Mouse (Mus musculus) natural killer cell, adult 2 months (primary cell): ENCODE data around the gene Hmgb2.

ENCODE experiments used
- DNase-seq, 2 experiments: peaks; one replicate each; pipeline ENCODE4 v3.0.0; 2022; ENCODE audit warnings: low spot score in 2 of 2

Gene Hmgb2

DNA sequence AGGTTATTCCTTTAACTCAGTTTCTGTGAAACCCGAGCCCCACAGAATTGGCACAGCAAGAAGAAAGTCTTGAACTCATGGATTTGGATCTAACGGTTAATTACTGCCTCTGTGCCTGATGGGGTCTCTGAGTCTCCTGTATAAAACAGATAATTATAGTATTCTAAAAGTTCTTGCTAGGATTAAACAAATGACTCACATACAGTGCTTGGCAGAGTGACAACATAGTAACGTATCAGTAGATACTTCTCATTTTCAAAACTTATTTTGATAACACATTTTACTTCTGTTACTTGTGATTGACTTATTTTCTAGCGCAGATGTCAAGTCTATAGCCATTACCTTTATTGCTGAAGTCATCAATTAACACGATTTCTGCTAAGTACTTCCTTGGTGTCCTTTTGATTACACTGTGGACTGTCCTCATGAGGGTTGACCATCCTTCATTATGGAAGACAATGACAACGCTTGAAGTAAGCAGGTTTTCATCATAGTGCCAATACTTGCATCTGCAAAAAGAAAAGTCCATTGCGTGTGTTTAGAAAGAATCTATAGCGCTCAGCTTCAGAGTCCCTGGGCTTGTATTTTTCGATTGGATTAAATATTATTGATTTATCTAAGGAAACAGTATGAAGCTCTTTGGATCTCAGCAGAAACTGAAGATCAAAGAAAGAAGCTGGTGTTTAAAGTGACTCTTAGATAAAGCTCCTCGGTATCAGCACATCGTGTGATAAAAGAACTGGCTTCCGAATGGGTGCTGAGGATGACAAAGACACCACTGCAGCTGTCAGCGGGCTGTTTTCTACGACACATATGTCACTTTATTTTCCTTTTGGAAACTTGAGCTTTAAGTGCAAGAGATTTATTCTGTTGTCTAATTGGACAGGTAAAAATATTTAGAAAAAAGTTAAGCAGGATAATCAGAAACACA is 40.7 kb downstream of the Hmgb2 start:
- DNase-seq, result no peak

DNA sequence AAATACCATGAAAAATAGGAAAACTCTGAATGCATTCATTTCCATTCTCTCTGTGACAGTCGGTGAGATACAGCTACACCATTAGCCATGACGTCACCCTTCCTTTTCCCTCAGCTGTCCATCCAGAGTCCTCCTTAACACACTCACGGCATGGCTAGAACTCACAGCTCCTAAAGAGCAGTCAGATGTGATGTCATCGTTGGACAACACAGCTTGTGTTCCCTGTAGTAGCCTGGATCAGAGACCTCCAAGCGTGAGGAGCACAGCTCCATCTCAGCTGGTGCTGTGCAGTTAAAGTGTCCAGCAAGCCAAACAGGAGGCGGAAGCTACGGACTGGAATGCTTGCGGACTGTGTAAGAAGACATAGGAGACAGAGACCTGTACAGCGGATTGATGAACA is 49.2 kb downstream of the Hmgb2 start:
- no peak for DNase-seq

DNA sequence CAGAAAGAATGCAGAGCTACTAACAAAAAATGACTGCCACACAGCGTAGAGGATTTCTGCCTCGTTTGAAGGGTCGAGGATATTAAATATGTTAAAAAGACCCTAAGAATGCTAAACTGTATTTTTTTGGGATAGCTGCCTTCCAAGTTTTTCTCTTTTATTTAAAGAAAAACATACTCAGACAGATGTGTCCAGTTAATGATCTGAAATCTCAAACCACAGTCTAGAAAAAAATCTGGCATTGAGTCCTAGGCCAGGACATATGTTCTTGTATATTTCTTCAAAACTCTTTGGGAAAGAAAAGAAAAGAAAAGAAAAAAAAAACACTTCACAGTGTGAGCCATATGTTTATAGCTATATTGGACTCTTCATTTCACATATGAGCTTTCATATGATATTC is 51.0 kb downstream of the Hmgb2 start:
- DNase-seq, result no peak

DNA sequence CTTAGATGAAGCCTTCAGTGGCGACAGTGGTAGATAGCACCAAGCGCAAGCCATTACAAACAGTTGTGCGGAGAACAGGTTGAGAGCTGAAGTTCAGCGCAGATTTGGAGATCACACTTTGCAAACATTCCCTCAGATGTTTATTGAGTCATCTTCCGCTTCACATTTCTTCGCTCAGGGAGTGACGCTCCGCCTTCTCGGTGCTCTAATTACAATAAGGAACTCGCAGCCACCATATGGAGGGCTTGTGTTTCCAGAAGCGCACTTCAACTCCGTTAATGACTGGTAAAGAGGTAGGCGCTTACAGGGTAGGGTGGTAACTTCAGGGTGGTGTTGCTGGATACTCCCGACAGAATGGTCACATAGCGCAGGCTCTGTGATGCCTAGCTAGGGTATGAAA is 52.0 kb downstream of the Hmgb2 start:
- DNase-seq, result no peak

DNA sequence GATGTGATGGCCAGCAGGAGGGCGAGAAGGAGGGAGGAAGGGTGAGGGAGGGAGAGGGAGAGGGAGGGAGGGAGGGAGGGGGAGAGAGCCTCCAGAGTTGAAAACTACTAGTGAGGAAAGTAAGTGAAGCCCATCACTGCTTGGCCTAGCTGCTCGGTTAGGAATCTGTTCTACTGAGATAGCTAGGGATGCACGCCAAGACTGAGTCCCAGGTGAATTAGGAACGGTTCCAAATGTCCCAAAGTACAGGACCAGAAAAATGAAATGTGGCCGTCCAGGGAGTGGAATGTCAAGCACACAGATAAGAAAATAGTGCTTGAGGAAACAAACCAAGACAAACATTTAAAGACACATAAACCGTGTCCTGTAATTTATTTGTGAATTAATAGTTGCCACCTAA is 53.3 kb downstream of the Hmgb2 start:
- no peak for DNase-seq
